ENCODE assay signal across 8 mouse cellular contexts in the genomic region with DNA sequence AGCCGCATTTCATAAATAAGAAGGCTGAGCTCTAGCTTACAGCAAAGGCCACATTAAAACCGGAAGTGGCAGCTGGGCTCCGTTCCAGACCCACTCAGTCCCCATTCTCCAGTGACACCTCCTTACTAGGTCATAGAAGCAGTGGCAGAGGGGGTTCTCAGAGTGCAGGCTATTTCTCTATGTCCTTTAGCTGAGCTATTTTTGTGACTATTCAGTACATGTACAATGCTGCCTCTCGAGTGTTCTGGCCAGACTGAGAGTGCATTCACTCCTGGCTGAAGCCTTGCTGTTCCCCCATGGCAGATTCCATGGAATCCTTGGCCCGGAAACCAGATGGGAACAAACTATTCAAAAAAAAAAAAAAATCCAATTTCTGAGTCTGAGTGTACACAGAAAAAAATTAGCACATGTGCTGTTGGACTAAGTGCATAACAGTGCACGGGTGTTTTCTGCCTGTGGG.
DNase-seq lines count a peak whose midpoint lies in the region; ATAC-seq lines count a peak whose summit lies in the region.

No protein-coding gene starts in this region.

- peak overlapping the region; percentile 49 for H3K9ac ChIP-seq in heart, embryonic 14.5 days (ENCODE audit: low read length)

- DNase-seq in cerebellum, postnatal 10 days: peak; percentile 44 to 45
- peak; percentile 27 to 53 for DNase-seq in spleen, postnatal 36 days (ENCODE audit: low spot score in 2 of 2)
- DNase-seq in spleen, adult 12 weeks (ENCODE audit: low spot score): no peak
- peak; percentile 71 for DNase-seq in layer of hippocampus, adult 9-11 months
- DNase-seq in skeletal muscle tissue, adult 2 months (ENCODE audit: low read depth, low spot score): peak; percentile 63

- ATAC-seq in cerebellum, adult (ENCODE audit: insufficient number of reproducible peaks, low FRiP score, low TSS enrichment): no peak
- peak; percentile 81 for ATAC-seq in heart, embryonic 14.5 days (ENCODE audit: insufficient number of reproducible peaks, insufficient read depth, low FRiP score, low read depth)
- ATAC-seq in erythroblast, adult 5-6 weeks (replicated peaks; ENCODE audit: low FRiP score, poor library complexity, severe bottlenecking): no peak

- no peak overlapping the region for H3K4me3 ChIP-seq in heart, embryonic 14.5 days (ENCODE audit: control insufficient read depth in 1 of 2, insufficient read depth in 1 of 2, low read depth in 1 of 2, low read length in 2 of 2)

- peak overlapping the region; percentile 30 for H3K4me2 ChIP-seq in heart, embryonic 14.5 days (ENCODE audit: low read length)

- H3K9me3 ChIP-seq in heart, embryonic 14.5 days (ENCODE audit: control insufficient read depth, low read length): no peaks in the 10 kb centered on the region; the same call in 1 of the 2 replicates

- H3K4me1 ChIP-seq in heart, embryonic 14.5 days (ENCODE audit: control insufficient read depth in 2 of 2, insufficient read depth in 2 of 2, low read length in 2 of 2): peaks cover 33 to 54% of the 10 kb centered on the region in 2 experiments

- H3K27ac ChIP-seq in heart, embryonic 14.5 days (replicated peaks in 1 of 2; ENCODE audit: control insufficient read depth in 1 of 2, insufficient read depth in 1 of 2, low read depth in 2 of 2, low read length in 2 of 2): peak overlapping the region; percentile 76 to 93

- H3K27me3 ChIP-seq in heart, embryonic 14.5 days (ENCODE audit: control insufficient read depth, insufficient read depth, low read length): no peaks in the 10 kb centered on the region

- 22% methylated on average over 6 of the region's 6 CpGs for WGBS in heart, embryonic 14.5 days

- peaks cover 10% of the 10 kb centered on the region; the same call in 1 of the 2 replicates for H3K36me3 ChIP-seq in heart, embryonic 14.5 days (ENCODE audit: control insufficient read depth, insufficient read depth, low read length)
